Mouse (Mus musculus): ENCODE results near the gene Pdxdc1. TPM values are rescaled to one million over a fixed set of nuclear protein-coding genes. Genes with fewer than 3 reads are reported as not detected.
A peak's percentile ranks its signal among the peaks of the same experiment; 100 is the strongest.

The Pdxdc1 gene
- polyA plus RNA-seq, 1 experiment from 2014 or later = 70.7 TPM

DNA sequence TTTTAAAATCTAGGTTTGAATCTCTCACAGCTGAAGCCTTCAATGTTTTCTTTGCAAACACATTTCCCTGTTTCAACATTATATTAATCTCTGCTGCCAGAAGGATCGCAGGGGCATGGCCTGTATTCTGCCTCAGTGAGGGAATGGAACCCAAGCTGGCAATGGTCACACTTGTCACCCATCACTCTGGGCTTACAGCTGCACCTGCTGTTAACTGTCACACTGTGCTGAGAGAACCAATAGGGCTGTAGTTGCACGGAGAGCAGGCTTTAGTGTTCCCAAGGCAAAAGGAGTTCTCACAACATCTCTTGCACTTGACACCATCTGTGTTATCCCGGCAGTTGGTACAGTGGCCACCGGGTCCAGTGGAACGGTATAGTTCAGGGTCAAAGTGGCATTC lies 17.2 kb upstream of the Pdxdc1 start:
- Histone ChIP-seq H3K36me3 (replicated peaks) (no peaks in the 10 kb centered on the region), H3K9me3 (peaks cover 11% of the 10 kb centered on the region; the same call in 1 of the 2 replicates), H3K27me3 (ENCODE audit: poor library complexity, severe bottlenecking) (no peaks in the 10 kb centered on the region), H3K27ac (no peak overlapping the region), H3K4me3 (no peak overlapping the region), H3K4me1 (no peaks in the 10 kb centered on the region)
- no peak for DNase-seq (ENCODE audit: extremely low spot score, low spot score)
- 97% methylated on average over 5 of the region's 5 CpGs for WGBS

DNA sequence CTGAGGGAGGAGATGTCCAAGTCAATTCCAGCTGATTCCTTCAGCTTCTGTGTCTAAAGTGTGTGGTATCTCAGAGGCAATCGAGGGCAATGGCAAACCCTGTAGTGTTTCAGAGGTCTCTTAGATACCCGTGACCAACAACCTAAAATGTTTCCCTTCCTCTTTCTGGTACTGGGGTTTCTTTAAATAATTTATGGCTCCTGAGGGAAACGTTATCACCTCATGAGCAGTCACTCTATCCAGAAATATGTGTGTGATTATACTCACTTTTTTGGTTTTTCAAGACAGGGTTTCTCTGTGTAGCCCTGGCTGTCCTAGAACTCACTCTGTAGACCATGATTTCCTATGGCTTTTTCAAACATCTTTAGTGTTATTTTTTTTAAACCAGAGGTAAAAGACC lies 4.4 kb upstream of the Pdxdc1 start:
- Histone ChIP-seq H3K27me3 (ENCODE audit: poor library complexity, severe bottlenecking) (no peaks in the 10 kb centered on the region), H3K27ac (no peak overlapping the region), H3K36me3 (replicated peaks) (no peaks in the 10 kb centered on the region), H3K4me1 (peaks cover 4% of the 10 kb centered on the region), H3K9me3 (no peaks in the 10 kb centered on the region), H3K4me3 (no peak overlapping the region)
- DNase-seq (ENCODE audit: extremely low spot score, low spot score) = no peak
- WGBS = 88% methylated on average over 3 of the region's 3 CpGs

DNA sequence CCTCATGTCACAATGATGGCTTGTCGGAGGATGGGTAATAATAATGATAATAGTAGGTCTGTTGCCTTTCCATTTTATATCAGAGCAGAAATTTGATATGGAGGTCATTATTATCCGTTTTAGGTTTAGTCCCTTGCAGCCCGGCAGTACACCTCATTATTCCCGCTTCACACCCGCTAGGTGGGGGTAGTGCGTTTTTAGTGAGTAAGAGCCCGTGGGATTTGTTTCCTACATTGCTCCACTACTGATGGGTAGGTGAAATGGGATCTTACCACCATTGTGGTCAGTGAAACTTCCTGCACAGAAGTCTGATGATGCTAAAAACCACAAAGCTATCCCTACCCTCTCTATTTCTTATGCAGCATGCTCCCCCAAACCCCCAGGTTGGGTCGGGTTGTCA lies 557 bp upstream of the Pdxdc1 start:
- Histone ChIP-seq H3K9me3 (no peaks in the 10 kb centered on the region), H3K4me1 (peaks cover 15% of the 10 kb centered on the region), H3K4me3 (peak overlapping the region; percentile 86), H3K27me3 (ENCODE audit: poor library complexity, severe bottlenecking) (no peaks in the 10 kb centered on the region), H3K27ac (peak overlapping the region; percentile 89), H3K36me3 (replicated peaks) (no peaks in the 10 kb centered on the region)
- DNase-seq (ENCODE audit: extremely low spot score, low spot score) = no peak
- WGBS = 6% methylated on average over 8 of the region's 8 CpGs

DNA sequence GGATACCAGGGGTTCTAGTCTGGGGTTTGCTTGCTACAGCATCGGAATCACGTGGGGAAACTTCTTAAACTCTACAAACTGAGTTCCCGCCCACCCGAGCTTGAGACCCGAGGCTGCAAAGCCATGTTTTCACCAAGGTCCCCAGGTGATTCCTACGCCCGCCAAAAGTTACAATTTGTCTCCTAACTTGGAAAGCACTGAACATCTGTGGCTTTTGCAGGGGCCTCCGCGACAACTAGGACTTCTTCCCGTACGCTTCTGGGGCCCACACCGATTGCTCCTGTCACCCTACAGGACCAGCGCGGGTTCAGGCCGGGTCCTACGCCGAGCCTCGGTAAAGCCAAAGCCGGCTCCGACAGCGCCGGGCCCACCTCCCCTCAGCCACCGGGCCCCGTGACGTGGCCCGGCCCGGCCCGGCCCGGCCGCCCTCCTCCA lies 517 bp downstream of the Pdxdc1 start:
- peaks cover 15% of the 10 kb centered on the region for H3K4me1 ChIP-seq
- WGBS = under 1% methylated on average over 30 of the region's 30 CpGs
- no peaks in the 10 kb centered on the region for H3K36me3 ChIP-seq (replicated peaks)
- H3K27me3 ChIP-seq (ENCODE audit: poor library complexity, severe bottlenecking) = no peaks in the 10 kb centered on the region
- no peaks in the 10 kb centered on the region for H3K9me3 ChIP-seq
- H3K4me3 ChIP-seq = peak overlapping the region; percentile 86
- peak overlapping the region; percentile 89 for H3K27ac ChIP-seq
- no peak for DNase-seq (ENCODE audit: extremely low spot score, low spot score)

DNA sequence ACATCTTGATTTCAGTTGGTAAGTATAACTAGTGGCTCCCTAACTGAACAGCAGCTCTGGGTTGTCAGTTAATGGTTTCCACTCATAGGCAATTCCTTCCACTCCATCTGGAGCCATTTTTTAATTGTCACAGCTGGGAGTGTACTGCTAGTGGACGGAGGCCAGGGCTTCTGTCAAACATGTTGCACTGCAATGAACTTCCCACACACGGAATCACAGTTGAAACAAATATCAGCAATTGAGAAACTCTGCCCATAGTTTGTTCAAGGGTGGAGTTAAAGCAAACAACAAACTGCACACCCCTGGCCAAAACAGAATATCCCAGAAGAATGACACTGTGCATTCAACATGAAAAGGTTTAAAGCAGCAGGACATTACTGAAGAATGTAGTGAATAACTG lies 4.0 kb downstream of the Pdxdc1 start:
- no peak overlapping the region for H3K27ac ChIP-seq
- 86% methylated on average over 2 of the region's 2 CpGs for WGBS
- H3K36me3 ChIP-seq (replicated peaks) = no peaks in the 10 kb centered on the region
- H3K9me3 ChIP-seq = no peaks in the 10 kb centered on the region
- no peak for DNase-seq (ENCODE audit: extremely low spot score, low spot score)
- no peaks in the 10 kb centered on the region for H3K27me3 ChIP-seq (ENCODE audit: poor library complexity, severe bottlenecking)
- no peak overlapping the region for H3K4me3 ChIP-seq
- H3K4me1 ChIP-seq = peaks cover 15% of the 10 kb centered on the region

DNA sequence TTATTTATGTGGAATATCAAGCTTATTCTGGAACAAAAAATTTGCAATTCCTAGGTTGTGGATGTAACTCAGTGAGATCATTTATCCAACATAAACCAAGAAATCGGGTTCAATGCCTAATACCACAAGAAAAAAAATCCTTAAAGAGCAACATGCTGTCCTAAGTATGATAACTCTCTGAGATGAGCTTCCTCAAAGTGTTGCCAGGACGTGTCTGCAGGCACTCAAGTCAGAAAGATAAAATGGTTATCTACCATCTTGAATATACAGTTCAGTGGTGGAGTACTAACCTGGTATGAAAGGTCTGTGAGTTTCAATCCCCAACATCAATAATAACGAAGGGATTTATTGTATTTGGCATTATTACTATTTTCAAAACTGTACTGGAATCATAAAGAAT lies 6.6 kb downstream of the Pdxdc1 start:
- Histone ChIP-seq H3K27ac (no peak overlapping the region), H3K36me3 (replicated peaks) (no peaks in the 10 kb centered on the region), H3K27me3 (ENCODE audit: poor library complexity, severe bottlenecking) (no peaks in the 10 kb centered on the region), H3K4me3 (no peak overlapping the region), H3K9me3 (no peaks in the 10 kb centered on the region), H3K4me1 (peaks cover 2% of the 10 kb centered on the region)
- 87% methylated on average over 3 of the region's 3 CpGs for WGBS
- no peak for DNase-seq (ENCODE audit: extremely low spot score, low spot score)

DNA sequence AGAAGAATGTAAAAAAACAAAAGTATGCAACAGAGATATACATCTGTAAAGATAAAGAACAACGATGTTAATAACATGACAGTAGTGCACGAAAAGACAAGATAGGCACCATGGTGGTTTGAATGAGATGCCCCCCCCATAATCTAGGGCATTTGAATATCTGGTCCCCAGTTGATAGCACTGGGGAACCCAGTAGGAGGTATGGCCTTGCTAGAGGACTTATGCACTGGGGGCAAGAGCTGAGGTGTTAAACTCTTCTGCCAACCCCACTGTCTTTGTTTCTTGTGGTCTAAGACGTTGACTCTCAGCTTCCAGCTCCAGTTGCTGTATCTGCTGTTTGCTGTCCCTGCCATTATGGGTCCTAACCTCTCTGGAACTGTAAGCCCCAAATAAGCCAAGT lies 7.2 kb downstream of the Pdxdc1 start:
- Histone ChIP-seq H3K9me3 (no peaks in the 10 kb centered on the region), H3K36me3 (replicated peaks) (no peaks in the 10 kb centered on the region), H3K27me3 (ENCODE audit: poor library complexity, severe bottlenecking) (no peaks in the 10 kb centered on the region), H3K4me3 (no peak overlapping the region), H3K4me1 (no peaks in the 10 kb centered on the region), H3K27ac (no peak overlapping the region)
- no peak for DNase-seq (ENCODE audit: extremely low spot score, low spot score)
- WGBS = 96% methylated on average over 3 of the region's 3 CpGs

DNA sequence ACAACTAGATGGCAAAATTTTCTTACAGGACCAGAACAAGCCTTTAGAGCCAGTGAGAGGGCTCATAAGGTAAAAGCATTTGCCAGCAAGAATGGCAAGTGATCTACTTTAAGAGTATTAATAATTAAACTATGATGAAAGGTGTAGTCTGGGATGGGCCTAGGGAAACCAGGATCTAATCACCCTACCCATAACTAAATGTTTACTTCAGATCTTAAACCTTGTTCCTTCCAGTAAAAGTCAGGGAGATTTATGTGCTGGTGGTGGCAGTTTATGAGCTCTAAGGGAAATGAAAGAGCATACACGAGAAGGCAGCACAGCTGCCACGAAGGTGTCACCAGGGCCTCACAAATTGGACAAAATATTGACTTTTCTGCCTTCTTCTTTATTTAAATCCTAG lies 8.8 kb downstream of the Pdxdc1 start:
- Histone ChIP-seq H3K27me3 (ENCODE audit: poor library complexity, severe bottlenecking) (no peaks in the 10 kb centered on the region), H3K4me1 (no peaks in the 10 kb centered on the region), H3K27ac (no peak overlapping the region), H3K4me3 (no peak overlapping the region), H3K36me3 (replicated peaks) (no peaks in the 10 kb centered on the region), H3K9me3 (no peaks in the 10 kb centered on the region)
- DNase-seq (ENCODE audit: extremely low spot score, low spot score) = no peak
- WGBS = 99% methylated on average over 2 of the region's 2 CpGs

DNA sequence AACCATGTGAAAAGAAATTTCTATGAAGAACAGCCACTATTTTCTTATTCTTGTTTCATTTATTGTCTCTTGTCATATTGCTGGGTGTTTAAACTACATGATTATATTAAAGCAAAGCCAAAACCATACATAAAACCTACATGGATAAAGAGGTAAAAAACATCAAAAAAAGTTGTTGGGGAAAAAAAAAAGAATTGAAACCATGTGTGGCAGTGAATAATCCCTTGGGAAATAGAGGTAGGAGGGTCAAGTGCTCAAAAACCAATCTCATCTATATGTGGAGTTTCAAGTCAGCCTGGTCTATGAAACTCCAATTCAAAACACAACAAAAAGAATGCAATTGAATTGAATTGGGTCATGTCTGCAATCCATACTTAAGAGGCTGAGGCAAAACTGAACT lies 10.1 kb downstream of the Pdxdc1 start:
- Histone ChIP-seq H3K27me3 (ENCODE audit: poor library complexity, severe bottlenecking) (no peaks in the 10 kb centered on the region), H3K36me3 (replicated peaks) (no peaks in the 10 kb centered on the region), H3K4me3 (no peak overlapping the region), H3K4me1 (no peaks in the 10 kb centered on the region), H3K27ac (no peak overlapping the region), H3K9me3 (no peaks in the 10 kb centered on the region)
- DNase-seq (ENCODE audit: extremely low spot score, low spot score) = no peak

DNA sequence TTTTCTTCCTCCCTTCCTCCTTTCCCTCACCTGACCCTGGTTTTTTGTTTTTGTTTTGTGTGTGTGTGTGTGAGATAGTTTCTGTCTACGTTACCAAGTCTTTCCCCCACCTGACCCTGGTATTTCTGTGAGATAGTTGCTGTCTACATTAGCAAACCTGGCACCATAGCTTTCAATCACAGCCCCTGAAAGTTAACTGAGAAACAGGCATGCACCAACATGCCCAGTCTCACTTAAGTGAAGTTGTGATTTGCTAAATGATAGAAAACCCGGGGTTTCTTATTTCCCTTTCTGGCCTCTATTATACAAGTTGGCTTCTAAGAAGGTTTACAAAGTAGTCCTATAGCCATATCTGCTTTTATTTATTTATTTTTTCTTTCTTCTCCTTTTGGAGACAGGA lies 12.5 kb downstream of the Pdxdc1 start:
- H3K27ac ChIP-seq = no peak overlapping the region

DNA sequence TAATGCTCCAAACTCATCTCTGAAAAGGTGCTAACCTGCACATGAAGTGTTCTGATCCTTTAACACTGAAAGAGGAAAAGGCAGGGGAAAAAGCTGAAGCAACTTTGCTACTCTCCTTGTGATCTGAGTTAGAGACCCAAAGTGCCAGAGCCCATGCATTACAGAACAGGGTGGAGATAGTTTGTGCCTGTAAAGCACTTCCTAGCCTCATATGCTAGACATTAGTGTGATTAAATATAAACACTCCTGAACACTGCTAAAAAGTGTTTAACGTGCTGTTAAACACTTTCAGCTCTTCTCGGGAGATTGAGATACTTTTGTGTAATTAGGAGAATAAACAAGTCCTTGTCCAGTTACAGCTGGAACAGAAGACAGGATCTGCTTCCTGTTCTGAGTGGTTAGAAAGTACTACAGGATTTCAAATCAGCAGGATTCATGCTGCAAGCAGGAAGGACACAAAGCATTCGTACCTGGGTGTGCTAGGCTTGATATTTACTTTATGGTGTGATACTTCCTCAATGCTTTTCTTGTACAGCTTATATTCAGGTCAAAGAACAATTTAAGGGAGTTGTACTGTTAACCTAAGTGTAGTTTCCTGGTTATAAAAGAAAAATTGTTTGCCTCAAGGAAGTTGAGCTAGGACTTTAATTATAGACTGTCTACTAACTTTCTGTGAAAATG lies 19.7 kb downstream of the Pdxdc1 start:
- Histone ChIP-seq H3K27ac (no peak overlapping the region), H3K27me3 (ENCODE audit: poor library complexity, severe bottlenecking) (no peaks in the 10 kb centered on the region), H3K4me1 (no peaks in the 10 kb centered on the region), H3K9me3 (no peaks in the 10 kb centered on the region), H3K4me3 (no peak overlapping the region), H3K36me3 (replicated peaks) (peaks cover 9% of the 10 kb centered on the region)
- DNase-seq (ENCODE audit: extremely low spot score, low spot score) = no peak
- WGBS = 63% methylated on average over 3 of the region's 3 CpGs

More for the DNA sequence above, 12.5 kb downstream of the Pdxdc1 start:
- Histone ChIP-seq H3K9me3 (no peaks in the 10 kb centered on the region), H3K4me1 (no peaks in the 10 kb centered on the region), H3K4me3 (no peak overlapping the region), H3K27me3 (ENCODE audit: poor library complexity, severe bottlenecking) (no peaks in the 10 kb centered on the region), H3K36me3 (replicated peaks) (no peaks in the 10 kb centered on the region)
- WGBS = 82% methylated on average over 2 of the region's 2 CpGs
- DNase-seq (ENCODE audit: extremely low spot score, low spot score) = no peak

DNA sequence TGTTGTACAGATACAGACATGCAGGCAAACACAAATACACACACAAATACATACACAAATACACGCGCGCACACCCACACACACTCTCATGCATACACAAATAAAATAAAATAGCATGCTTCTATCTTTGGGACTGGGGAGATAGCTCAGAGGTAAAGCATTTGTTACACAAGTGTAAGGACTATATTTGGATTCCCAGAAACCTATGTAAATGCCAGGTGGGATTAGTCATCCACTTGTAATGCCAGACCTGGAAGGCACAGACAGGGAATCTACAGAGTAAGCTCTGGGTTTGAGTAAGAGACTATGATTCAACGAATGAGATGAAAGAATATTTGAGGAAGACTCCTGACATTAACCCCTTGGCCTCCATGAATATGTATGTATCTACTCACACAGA lies 27.4 kb downstream of the Pdxdc1 start:
- Histone ChIP-seq H3K27me3 (ENCODE audit: poor library complexity, severe bottlenecking) (no peaks in the 10 kb centered on the region), H3K27ac (no peak overlapping the region), H3K36me3 (replicated peaks) (peaks cover 57% of the 10 kb centered on the region), H3K9me3 (no peaks in the 10 kb centered on the region), H3K4me3 (no peak overlapping the region), H3K4me1 (no peaks in the 10 kb centered on the region)
- no peak for DNase-seq (ENCODE audit: extremely low spot score, low spot score)
- WGBS = 97% methylated on average over 4 of the region's 4 CpGs

DNA sequence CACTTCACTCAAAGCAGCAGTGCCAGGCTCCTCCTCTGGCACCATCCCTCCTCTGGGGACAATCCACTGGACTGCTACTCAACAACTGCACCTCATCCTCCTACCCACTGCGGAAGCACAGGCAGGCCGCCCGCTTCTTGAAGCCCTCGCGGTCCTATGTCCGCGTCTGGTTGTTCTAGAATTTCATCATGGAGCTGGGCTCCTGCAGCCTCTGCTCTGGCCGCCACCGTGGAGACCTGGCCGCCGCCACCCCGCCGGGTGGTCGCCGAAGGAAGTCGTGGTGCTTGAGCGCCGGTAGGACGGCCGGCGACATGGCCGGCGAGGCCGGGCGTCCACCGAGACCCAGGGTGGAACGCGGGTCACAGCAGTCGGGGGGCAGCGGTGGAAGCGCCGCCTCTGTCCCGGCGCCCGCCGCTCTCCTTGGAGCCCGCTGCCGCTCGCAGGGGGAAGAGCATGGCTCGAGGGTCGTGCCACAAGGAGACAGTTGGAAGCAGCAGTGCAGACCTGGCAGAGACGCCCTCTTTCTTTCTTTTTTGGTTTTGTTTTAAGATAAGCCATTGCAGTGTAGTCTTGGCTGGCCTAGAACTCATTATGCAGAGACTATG lies 34.9 kb downstream of the Pdxdc1 start:
- peak overlapping the region; percentile 83 for H3K27ac ChIP-seq
- WGBS = 4% methylated on average over 42 of the region's 42 CpGs

More for the DNA sequence above, 34.9 kb downstream of the Pdxdc1 start:
- H3K4me3 ChIP-seq = peak overlapping the region; percentile 53
- peaks cover 33% of the 10 kb centered on the region for H3K36me3 ChIP-seq (replicated peaks)
- DNase-seq (ENCODE audit: extremely low spot score, low spot score) = peak; percentile 31
- no peaks in the 10 kb centered on the region for H3K9me3 ChIP-seq
- no peaks in the 10 kb centered on the region for H3K27me3 ChIP-seq (ENCODE audit: poor library complexity, severe bottlenecking)
- peaks cover 12% of the 10 kb centered on the region for H3K4me1 ChIP-seq

All from forebrain, embryonic 10.5 days (tissue).